8 mouse cellular contexts compared by ENCODE assay signal in the genomic region with DNA sequence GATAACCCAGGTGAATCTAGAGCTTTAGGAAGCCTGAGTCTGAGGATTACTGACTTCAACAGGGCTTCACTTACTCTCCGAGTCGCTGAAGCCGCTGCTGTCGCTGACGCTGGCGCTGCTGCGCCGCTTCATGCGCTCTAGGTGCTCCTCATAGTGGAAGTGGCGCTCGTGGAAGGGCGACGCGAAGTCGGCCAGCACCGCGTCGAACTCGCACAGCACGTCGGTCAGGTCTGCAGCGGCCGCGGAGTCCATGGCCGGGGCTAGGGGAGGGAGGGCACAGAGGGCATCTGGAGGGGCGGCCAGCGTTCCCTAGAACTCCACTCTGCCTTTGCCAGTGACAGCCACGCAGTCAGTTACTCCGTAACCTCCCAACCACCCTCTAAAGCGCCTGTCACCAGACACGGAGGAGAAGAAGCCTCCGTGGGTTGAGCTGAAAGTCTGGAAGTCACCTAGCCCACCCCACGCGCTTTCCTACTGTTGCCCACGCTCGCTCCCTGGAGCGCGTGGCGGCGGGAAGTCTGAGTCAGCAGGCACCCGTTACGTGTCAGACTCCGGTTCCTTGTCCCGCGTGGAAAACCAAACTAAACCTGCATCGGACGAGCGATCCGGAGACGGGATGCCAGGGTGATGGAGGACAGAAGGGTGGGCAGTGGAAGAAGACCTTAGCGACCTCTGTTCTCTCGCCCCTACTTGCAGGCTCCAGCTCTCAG. TPM values are rescaled to one million over a fixed set of nuclear protein-coding genes. Genes with fewer than 3 reads are reported as not detected.
DNase-seq lines count a peak whose midpoint lies in the region; ATAC-seq and TF ChIP-seq lines count a peak whose summit lies in the region.

No protein-coding gene starts in this region.

- H3K79me3 ChIP-seq in C2C12 (ENCODE audit: low read depth) = no peaks in the 10 kb centered on the region

- no peaks in the 10 kb centered on the region for H3K9me3 ChIP-seq in heart, embryonic 16.5 days (replicated peaks; ENCODE audit: control insufficient read depth, low read length)
- H3K9me3 ChIP-seq in midbrain, embryonic 12.5 days = no peaks in the 10 kb centered on the region
- no peaks in the 10 kb centered on the region for H3K9me3 ChIP-seq in stomach, embryonic 14.5 days (ENCODE audit: control insufficient read depth, low read depth, low read length)

- peak overlapping the region; percentile 99 for H3K4me2 ChIP-seq in heart, embryonic 16.5 days (ENCODE audit: low read depth, low read length)
- peak overlapping the region; percentile 98 for H3K4me2 ChIP-seq in midbrain, embryonic 12.5 days (replicated peaks)
- H3K4me2 ChIP-seq in stomach, embryonic 14.5 days (replicated peaks; ENCODE audit: low read depth, low read length) = peak overlapping the region; percentile 99

- H3K9ac ChIP-seq in heart, embryonic 16.5 days (ENCODE audit: low read length) = peak overlapping the region; percentile 81
- peak overlapping the region; percentile 58 for H3K9ac ChIP-seq in midbrain, embryonic 12.5 days (replicated peaks)
- H3K9ac ChIP-seq in stomach, embryonic 14.5 days (replicated peaks; ENCODE audit: low read depth, low read length) = peak overlapping the region; percentile 34; the same call in 1 of the 2 replicates

- no peaks in the 10 kb centered on the region for H3K79me2 ChIP-seq in C2C12 (ENCODE audit: control insufficient read depth, insufficient read depth)

- intact Hi-C loops in gastrocnemius, adult 2 months (cut with DNase I) = loop anchor here (2.0 to 5.0 kb wide), 2 partner anchors 118 to 176 kb away; no protein-coding TSS in a partner anchor
- intact Hi-C loops in left cerebral cortex, postnatal 25 days (cut with DNase I) = loop anchor here (5.0 to 10.0 kb wide), 3 partner anchors 93 to 626 kb away; no protein-coding TSS in a partner anchor

- peak overlapping the region; percentile 62 for H3ac ChIP-seq in C2C12 (ENCODE audit: control insufficient read depth, insufficient read length, low read depth)

- DNase-seq in gastrocnemius, adult 2 months = peak; percentile 46
- DNase-seq in gastrocnemius, postnatal 4 days (ENCODE audit: low spot score in 2 of 2) = no peak
- DNase-seq in cerebellum, adult 8-10 months = peak; percentile 29
- DNase-seq in left cerebral cortex, postnatal 25 days (ENCODE audit: low spot score in 2 of 2) = peak; percentile 57 to 78

- H3K4me3 ChIP-seq in gastrocnemius, adult 2 months = peak overlapping the region; percentile 88
- peak overlapping the region; percentile 28 for H3K4me3 ChIP-seq in C2C12 (ENCODE audit: insufficient read depth, poor library complexity, severe bottlenecking)
- H3K4me3 ChIP-seq in heart, embryonic 16.5 days (ENCODE audit: low read length) = peak overlapping the region; percentile 74
- H3K4me3 ChIP-seq in midbrain, embryonic 12.5 days = peak overlapping the region; percentile 55
- H3K4me3 ChIP-seq in stomach, embryonic 14.5 days (ENCODE audit: low read depth, low read length) = peak overlapping the region; percentile 53

- no peaks in the 10 kb centered on the region for H3K36me3 ChIP-seq in C2C12 (ENCODE audit: control insufficient read depth, insufficient read depth)
- no peaks in the 10 kb centered on the region for H3K36me3 ChIP-seq in heart, embryonic 16.5 days (ENCODE audit: control insufficient read depth, insufficient read depth)
- H3K36me3 ChIP-seq in midbrain, embryonic 12.5 days = no peaks in the 10 kb centered on the region
- H3K36me3 ChIP-seq in stomach, embryonic 14.5 days (ENCODE audit: control insufficient read depth, insufficient read depth, low read length) = no peaks in the 10 kb centered on the region

- WGBS in heart, embryonic 16.5 days = 1% methylated on average over 51 of the region's 52 CpGs
- 2% methylated on average over 52 of the region's 52 CpGs for WGBS in midbrain, embryonic 12.5 days
- WGBS in stomach, embryonic 14.5 days = 1% methylated on average over 52 of the region's 52 CpGs

- peak overlapping the region; percentile 88 for H3K27ac ChIP-seq in gastrocnemius, adult 2 months
- H3K27ac ChIP-seq in heart, embryonic 16.5 days (ENCODE audit: low read length) = no peak overlapping the region; the same call in 1 of the 2 replicates
- H3K27ac ChIP-seq in midbrain, embryonic 12.5 days (replicated peaks) = no peak overlapping the region
- no peak overlapping the region for H3K27ac ChIP-seq in stomach, embryonic 14.5 days (ENCODE audit: low read length)

- peaks cover 8% of the 10 kb centered on the region for H3K4me1 ChIP-seq in heart, embryonic 16.5 days (ENCODE audit: control insufficient read depth, insufficient read depth, low read length)
- peaks cover 24% of the 10 kb centered on the region for H3K4me1 ChIP-seq in midbrain, embryonic 12.5 days
- H3K4me1 ChIP-seq in stomach, embryonic 14.5 days (ENCODE audit: control insufficient read depth, insufficient read depth, low read length) = no peaks in the 10 kb centered on the region

- H3K27me3 ChIP-seq in C2C12 (ENCODE audit: control insufficient read depth, insufficient read depth, insufficient read length) = no peaks in the 10 kb centered on the region
- peaks cover 9% of the 10 kb centered on the region; the same call in 1 of the 2 replicates for H3K27me3 ChIP-seq in heart, embryonic 16.5 days (ENCODE audit: control insufficient read depth, insufficient read depth, low read length)
- H3K27me3 ChIP-seq in midbrain, embryonic 12.5 days = peaks cover 65% of the 10 kb centered on the region
- peaks cover 2% of the 10 kb centered on the region; the same call in 1 of the 2 replicates for H3K27me3 ChIP-seq in stomach, embryonic 14.5 days (ENCODE audit: control insufficient read depth, insufficient read depth, low read length)

- TF ChIP-seq CTCF in gastrocnemius, adult 2 months (IDR thresholded peaks at IDR 0.05) = no peak
- TF ChIP-seq CTCF in C2C12 (IDR thresholded peaks at IDR 0.05; ENCODE audit: control insufficient read depth, insufficient read depth, insufficient read length) = no peak

- ATAC-seq in heart, embryonic 16.5 days (replicated peaks; ENCODE audit: extremely low read depth, insufficient read depth, low FRiP score) = peak; percentile 12
- peak; percentile 24 for ATAC-seq in midbrain, embryonic 12.5 days (ENCODE audit: low FRiP score, low read depth)
- peak; percentile 6 for ATAC-seq in stomach, embryonic 14.5 days (ENCODE audit: insufficient number of reproducible peaks, insufficient read depth, low FRiP score, low read depth)

TF ChIP-seq in C2C12, 6 proteins besides CTCF, POLR2A, EP300 and RAD21:
- TF ChIP-seq USF1 (IDR thresholded peaks at IDR 0.05; ENCODE audit: low read depth) (no peak), FOSL1 (IDR thresholded peaks at IDR 0.05; ENCODE audit: insufficient read depth, low read length, poor library complexity, severe bottlenecking) (no peak), MYOG (IDR thresholded peaks at IDR 0.05; ENCODE audit: control insufficient read depth, extremely low read depth, insufficient read length) (no peak), MYOD1 (IDR thresholded peaks at IDR 0.05; ENCODE audit: control insufficient read depth, insufficient read length, low read depth) (no peak), CEBPB (IDR thresholded peaks at IDR 0.05; ENCODE audit: low read depth) (no peak), MAX (IDR thresholded peaks at IDR 0.05) (no peak)

RNA-seq across cellular contexts. Expression of gene Rgcc, which starts 0.6 kb away (rescaled TPM):
- total RNA-seq in gastrocnemius, adult 2 months (2021) = 10 to 100 TPM; 46.9 to 78.3 TPM
- total RNA-seq in gastrocnemius, postnatal 4 days (2021) = 10 to 100 TPM; 31.7 to 34.9 TPM
- 1.5 TPM for polyA plus RNA-seq in C2C12 (2012; fragmentation: generic; extraction: Trizol)
- polyA plus RNA-seq in heart, embryonic 16.5 days (2015; fragmentation: Nextera tagmentation; extraction: Ambion mirVana) = 53.6 and 74.7 TPM in 2 replicates
- 10 to 100 TPM; 31.9 to 42.4 TPM for total RNA-seq in left cerebral cortex, postnatal 25 days (2021)
- 12.7 and 17.2 TPM in 2 replicates for polyA plus RNA-seq in midbrain, embryonic 12.5 days (2016; fragmentation: Nextera tagmentation; extraction: Ambion mirVana)
- 46.5 and 49.8 TPM in 2 replicates for polyA plus RNA-seq in stomach, embryonic 14.5 days (2014; fragmentation: Nextera tagmentation; extraction: Ambion mirVana)

RNA-seq across cellular contexts. Expression of gene Zfp957, which starts 53.6 kb away (rescaled TPM):
- not detected for total RNA-seq in gastrocnemius, adult 2 months (2021)
- total RNA-seq in gastrocnemius, postnatal 4 days (2021) = not detected
- not detected for polyA plus RNA-seq in C2C12 (2012; fragmentation: generic; extraction: Trizol)
- polyA plus RNA-seq in heart, embryonic 16.5 days (2015; fragmentation: Nextera tagmentation; extraction: Ambion mirVana) = 0.13 TPM in 1 of 2 replicates, not detected in the other
- total RNA-seq in left cerebral cortex, postnatal 25 days (2021) = not detected
- polyA plus RNA-seq in midbrain, embryonic 12.5 days (2016; fragmentation: Nextera tagmentation; extraction: Ambion mirVana) = not detected in 2 replicates
- not detected in 2 replicates for polyA plus RNA-seq in stomach, embryonic 14.5 days (2014; fragmentation: Nextera tagmentation; extraction: Ambion mirVana)

Comparison
In these comparisons a context has a peak if more than half of its experiments do, and no peak if none do; other contexts are left out.
1. DNase-seq: peak in gastrocnemius, adult 2 months (single experiment), cerebellum, adult 8-10 months (single experiment) and left cerebral cortex, postnatal 25 days (2 of 2); none in gastrocnemius, postnatal 4 days (0 of 2).
2. H3K4me3 ChIP-seq: peak in every context shown above with its lines; median percentile 88 in gastrocnemius, adult 2 months; 74 in heart, embryonic 16.5 days; 55 in midbrain, embryonic 12.5 days; 53 in stomach, embryonic 14.5 days; 28 in C2C12.
3. Peak in every context shown above with its lines, with median percentiles within 50 percentile points of each other: ATAC-seq, H3K4me2 ChIP-seq and H3K9ac ChIP-seq.